15 mouse cellular contexts compared by ENCODE assay signal in genomic region chr8:123416944-123417555, GRCm38 (mm10). TPM values are rescaled to one million over a fixed set of nuclear protein-coding genes. Genes with fewer than 3 reads are reported as not detected.
DNase-seq lines count a peak whose midpoint lies in the region; ATAC-seq lines count a peak whose summit lies in the region.
"Had no signal": no experiment of that assay in that cellular context is flagged by ENCODE, and none has a peak within 500 bp of the region (broad histone marks: within the 10 kb centered on the region; RNA-seq: fewer than 3 reads in every experiment).

No protein-coding gene starts in this region.

- no peaks in the 10 kb centered on the region for H3K36me3 ChIP-seq in liver, embryonic 12.5 days
- H3K36me3 ChIP-seq in midbrain, embryonic 15.5 days (replicated peaks) = peaks cover 38% of the 10 kb centered on the region
- no peaks in the 10 kb centered on the region for H3K36me3 ChIP-seq in kidney, embryonic 15.5 days
- H3K36me3 ChIP-seq: lung, embryonic 15.5 days had no signal

- peak; percentile 28 for ATAC-seq in liver, embryonic 12.5 days
- no peak for ATAC-seq in midbrain, embryonic 15.5 days (replicated peaks)
- no peak for ATAC-seq in kidney, embryonic 15.5 days (replicated peaks; ENCODE audit: low FRiP score)

- H3K9ac ChIP-seq in liver, embryonic 12.5 days = peak overlapping the region; percentile 35
- H3K9ac ChIP-seq in midbrain, embryonic 15.5 days = no peak overlapping the region
- H3K9ac ChIP-seq in kidney, embryonic 15.5 days = no peak overlapping the region
- H3K9ac ChIP-seq: embryonic facial prominence, embryonic 13.5 days; lung, embryonic 15.5 days had no signal

- H3K4me1 ChIP-seq in liver, embryonic 12.5 days = peaks cover 51% of the 10 kb centered on the region
- peaks cover 32% of the 10 kb centered on the region for H3K4me1 ChIP-seq in midbrain, embryonic 15.5 days
- peaks cover 1% of the 10 kb centered on the region; the same call in 1 of the 2 replicates for H3K4me1 ChIP-seq in kidney, embryonic 15.5 days
- H3K4me1 ChIP-seq: lung, embryonic 15.5 days had no signal

- no peaks in the 10 kb centered on the region for H3K9me3 ChIP-seq in liver, embryonic 12.5 days (replicated peaks)
- H3K9me3 ChIP-seq in midbrain, embryonic 15.5 days = no peaks in the 10 kb centered on the region
- H3K9me3 ChIP-seq in kidney, embryonic 15.5 days (replicated peaks) = no peaks in the 10 kb centered on the region
- H3K9me3 ChIP-seq: embryonic facial prominence, embryonic 13.5 days; lung, embryonic 15.5 days had no signal

- DNase-seq in heart, adult 11 months = peak; percentile 82
- DNase-seq in heart, postnatal 10 days = no peak
- peak; percentile 4 for DNase-seq in ZHBTc4 (ENCODE audit: low read depth, low spot score)
- no peak for DNase-seq in kidney, postnatal 25 days
- no peak for DNase-seq in frontal cortex, postnatal 14 days (ENCODE audit: low spot score in 2 of 2)
- DNase-seq: cerebellum, postnatal 25 days; left cerebral cortex, postnatal 4 days; thymus, postnatal 25 days had no signal

- H3K27ac ChIP-seq in liver, embryonic 12.5 days = peak overlapping the region; percentile 72
- H3K27ac ChIP-seq in midbrain, embryonic 15.5 days = no peak overlapping the region
- H3K27ac ChIP-seq in kidney, embryonic 15.5 days = no peak overlapping the region
- H3K27ac ChIP-seq: embryonic facial prominence, embryonic 13.5 days; lung, embryonic 15.5 days had no signal

- WGBS in liver, embryonic 12.5 days (ENCODE audit: insufficient replicate concordance) = 61% methylated on average over 8 of the region's 8 CpGs
- WGBS in midbrain, embryonic 15.5 days = 74% methylated on average over 8 of the region's 8 CpGs
- WGBS in kidney, embryonic 15.5 days = 79% methylated on average over 8 of the region's 8 CpGs

- H3K4me3 ChIP-seq in liver, embryonic 12.5 days = no peak overlapping the region
- no peak overlapping the region for H3K4me3 ChIP-seq in midbrain, embryonic 15.5 days
- no peak overlapping the region for H3K4me3 ChIP-seq in kidney, embryonic 15.5 days (replicated peaks)
- H3K4me3 ChIP-seq: embryonic facial prominence, embryonic 13.5 days; lung, embryonic 15.5 days; myocyte had no signal

- H3K4me2 ChIP-seq in liver, embryonic 12.5 days = peak overlapping the region; percentile 46
- H3K4me2 ChIP-seq in midbrain, embryonic 15.5 days = peak overlapping the region; percentile 95
- no peak overlapping the region for H3K4me2 ChIP-seq in kidney, embryonic 15.5 days
- H3K4me2 ChIP-seq: embryonic facial prominence, embryonic 13.5 days; lung, embryonic 15.5 days had no signal

- intact Hi-C loops in heart, postnatal 10 days (cut with DNase I) = no loop called here

- H3K27me3 ChIP-seq in liver, embryonic 12.5 days (replicated peaks) = peaks cover 34% of the 10 kb centered on the region
- H3K27me3 ChIP-seq in midbrain, embryonic 15.5 days (replicated peaks) = no peaks in the 10 kb centered on the region
- peaks cover 23% of the 10 kb centered on the region for H3K27me3 ChIP-seq in kidney, embryonic 15.5 days

RNA-seq across cellular contexts. Expression of gene Tubb3, which starts 5.8 kb away (rescaled TPM):
- under 1 TPM; 0.55 to 0.98 TPM for total RNA-seq in heart, postnatal 10 days (2021)
- polyA plus RNA-seq in liver, embryonic 12.5 days (2016; fragmentation: Nextera tagmentation; extraction: Ambion mirVana) = 0.41 and 0.76 TPM in 2 replicates
- polyA plus RNA-seq in midbrain, embryonic 15.5 days (2015; fragmentation: Nextera tagmentation; extraction: Ambion mirVana) = 2,127 and 2,170 TPM in 2 replicates
- polyA plus RNA-seq in kidney, embryonic 15.5 days (2015; fragmentation: Nextera tagmentation; extraction: Ambion mirVana) = 8.0 and 22.0 TPM in 2 replicates

RNA-seq across cellular contexts. Expression of gene Def8, which starts 6.3 kb away (rescaled TPM):
- 10 to 100 TPM; 57.2 to 65.2 TPM for total RNA-seq in heart, postnatal 10 days (2021)
- polyA plus RNA-seq in liver, embryonic 12.5 days (2016; fragmentation: Nextera tagmentation; extraction: Ambion mirVana) = 17.2 and 18.4 TPM in 2 replicates
- 48.4 and 49.8 TPM in 2 replicates for polyA plus RNA-seq in midbrain, embryonic 15.5 days (2015; fragmentation: Nextera tagmentation; extraction: Ambion mirVana)
- 34.4 and 39.8 TPM in 2 replicates for polyA plus RNA-seq in kidney, embryonic 15.5 days (2015; fragmentation: Nextera tagmentation; extraction: Ambion mirVana)

RNA-seq across cellular contexts. Expression of gene Mc1r, which starts 10.1 kb away (rescaled TPM):
- not detected for total RNA-seq in heart, postnatal 10 days (2021)
- polyA plus RNA-seq in liver, embryonic 12.5 days (2016; fragmentation: Nextera tagmentation; extraction: Ambion mirVana) = not detected in 2 replicates
- 0.10 and 0.17 TPM in 2 replicates for polyA plus RNA-seq in midbrain, embryonic 15.5 days (2015; fragmentation: Nextera tagmentation; extraction: Ambion mirVana)
- not detected in 2 replicates for polyA plus RNA-seq in kidney, embryonic 15.5 days (2015; fragmentation: Nextera tagmentation; extraction: Ambion mirVana)
- total RNA-seq: left cerebral cortex, postnatal 4 days had no signal
- polyA plus RNA-seq: intestine, embryonic 16.5 days; lung, embryonic 15.5 days had no signal

RNA-seq across cellular contexts. Expression of gene Tcf25, which starts 43.5 kb away (rescaled TPM):
- total RNA-seq in heart, postnatal 10 days (2021) = 100 to 1,000 TPM; 161 to 167 TPM
- 79.2 and 94.3 TPM in 2 replicates for polyA plus RNA-seq in liver, embryonic 12.5 days (2016; fragmentation: Nextera tagmentation; extraction: Ambion mirVana)
- 324 and 331 TPM in 2 replicates for polyA plus RNA-seq in midbrain, embryonic 15.5 days (2015; fragmentation: Nextera tagmentation; extraction: Ambion mirVana)
- 157 and 175 TPM in 2 replicates for polyA plus RNA-seq in kidney, embryonic 15.5 days (2015; fragmentation: Nextera tagmentation; extraction: Ambion mirVana)

Comparison
In these comparisons a context has a peak if more than half of its experiments do, and no peak if none do; other contexts are left out.
1. DNase-seq: peak in heart, adult 11 months (single experiment) and ZHBTc4 (single experiment); none in heart, postnatal 10 days (0 of 2), kidney, postnatal 25 days (0 of 2) and frontal cortex, postnatal 14 days (0 of 2).
2. RNA of gene Tubb3, which starts 5.8 kb away (polyA plus RNA-seq): 2,127 to 2,170 TPM in midbrain, embryonic 15.5 days; 8.0 to 22.0 TPM in kidney, embryonic 15.5 days and 0.41 to 0.76 TPM in liver, embryonic 12.5 days; every median in the first group is over 10 times any median in the second.